Mouse (Mus musculus) heart, embryonic 11.5 days (tissue): ENCODE measurements at regions not wholly inside any gene's neighbourhood (a gene's known extent, or its start where the extent isn't known, plus 50 kb on each side); places are given as distances from the start of the nearest gene placed in this dataset.

ENCODE experiments used
- ATAC-seq: fragments of 200-750 bp; cut with Nextera tagmentation; replicated peaks from 2 replicates; pipeline ENCODE4 v1.8.0; 2017; ENCODE audit warnings: moderate library complexity; ENCODE audit not compliant: insufficient number of reproducible peaks, low FRiP score, low TSS enrichment
- H3K27ac ChIP-seq: fragments of 300-500 bp; sonication (generic); 2 replicates; pipeline ENCODE4 v1.5.1; 2014; ENCODE audit warnings: mild to moderate bottlenecking, low read depth, low read length
- H3K27me3 ChIP-seq: fragments of 300-500 bp; sonication (generic); 2 replicates; pipeline ENCODE4 v1.6.1; 2014; ENCODE audit warnings: mild to moderate bottlenecking, low read length, mixed read lengths; ENCODE audit not compliant: control insufficient read depth, insufficient read depth
- H3K36me3 ChIP-seq: fragments of 300-500 bp; sonication (generic); 2 replicates; pipeline ENCODE4 v1.6.1; 2014; ENCODE audit warnings: mild to moderate bottlenecking, low read length, moderate library complexity, mixed read lengths; ENCODE audit not compliant: control insufficient read depth, insufficient read depth
- H3K4me1 ChIP-seq: fragments of 300-500 bp; sonication (generic); 2 replicates; pipeline ENCODE4 v1.6.1; 2014; ENCODE audit warnings: low read length; ENCODE audit not compliant: control insufficient read depth, insufficient read depth
- H3K4me2 ChIP-seq: fragments of 300-500 bp; sonication (generic); 2 replicates; pipeline ENCODE4 v1.6.1; 2014; ENCODE audit warnings: mild to moderate bottlenecking, moderate library complexity
- H3K4me3 ChIP-seq: fragments of 300-500 bp; sonication (generic); 2 replicates; pipeline ENCODE4 v1.5.1; 2014; ENCODE audit warnings: low read depth, low read length
- H3K9ac ChIP-seq: fragments of 300-500 bp; sonication (generic); 2 replicates; pipeline ENCODE4 v1.6.1; 2014; ENCODE audit warnings: mild to moderate bottlenecking, low read depth, low read length, moderate library complexity
- H3K9me3 ChIP-seq: fragments of 300-500 bp; sonication (generic); replicated peaks from 2 replicates; pipeline ENCODE4 v1.6.1; 2016; ENCODE audit warnings: low read length; ENCODE audit not compliant: control insufficient read depth
- WGBS: fragments of 180-500 bp; shearing (Covaris S2); extraction: QIAGEN DNeasy Blood & Tissue Kit; methylation state at CpG from one replicate; pipeline ENCODE4 v1.1.7; 2014; ENCODE audit not compliant: insufficient replicate concordance; 5-methylcytosine and 5-hydroxymethylcytosine counted together

- Histone ChIP-seq H3K27ac (no peak overlapping the region), H3K27me3 (no peaks in the 10 kb centered on the region), H3K4me3 (no peak overlapping the region), H3K4me2 (no peak overlapping the region), H3K9ac (no peak overlapping the region), H3K9me3 (no peaks in the 10 kb centered on the region), H3K36me3 (no peaks in the 10 kb centered on the region), H3K4me1 (no peaks in the 10 kb centered on the region)
- ATAC-seq = no peak
- 85% methylated on average over 2 of the region's 2 CpGs for WGBS
Measured at GRCm38 (mm10) chr3:54555954-54556353, 136.7 kb upstream of the Supt20 start.

GRCm38 (mm10) chr3:54559053-54559452, 133.6 kb upstream of the Supt20 start:
- Histone ChIP-seq H3K36me3 (no peaks in the 10 kb centered on the region), H3K9ac (no peak overlapping the region), H3K4me1 (no peaks in the 10 kb centered on the region), H3K27ac (peak overlapping the region; percentile 55; the same call in 1 of the 2 replicates), H3K4me3 (no peak overlapping the region), H3K27me3 (no peaks in the 10 kb centered on the region), H3K4me2 (no peak overlapping the region), H3K9me3 (no peaks in the 10 kb centered on the region)
- no peak for ATAC-seq
- WGBS = 50% methylated on average over 2 of the region's 2 CpGs

GRCm38 (mm10) chr3:54559527-54559926, 133.1 kb upstream of the Supt20 start:
- H3K9ac ChIP-seq = no peak overlapping the region
- H3K4me3 ChIP-seq = no peak overlapping the region
- no peak overlapping the region for H3K4me2 ChIP-seq
- H3K4me1 ChIP-seq = no peaks in the 10 kb centered on the region
- H3K9me3 ChIP-seq = no peaks in the 10 kb centered on the region
- H3K36me3 ChIP-seq = no peaks in the 10 kb centered on the region
- H3K27ac ChIP-seq = peak overlapping the region; percentile 55; the same call in 1 of the 2 replicates
- ATAC-seq = no peak
- WGBS = 65% methylated on average over 2 of the region's 2 CpGs
- no peaks in the 10 kb centered on the region for H3K27me3 ChIP-seq

DNA sequence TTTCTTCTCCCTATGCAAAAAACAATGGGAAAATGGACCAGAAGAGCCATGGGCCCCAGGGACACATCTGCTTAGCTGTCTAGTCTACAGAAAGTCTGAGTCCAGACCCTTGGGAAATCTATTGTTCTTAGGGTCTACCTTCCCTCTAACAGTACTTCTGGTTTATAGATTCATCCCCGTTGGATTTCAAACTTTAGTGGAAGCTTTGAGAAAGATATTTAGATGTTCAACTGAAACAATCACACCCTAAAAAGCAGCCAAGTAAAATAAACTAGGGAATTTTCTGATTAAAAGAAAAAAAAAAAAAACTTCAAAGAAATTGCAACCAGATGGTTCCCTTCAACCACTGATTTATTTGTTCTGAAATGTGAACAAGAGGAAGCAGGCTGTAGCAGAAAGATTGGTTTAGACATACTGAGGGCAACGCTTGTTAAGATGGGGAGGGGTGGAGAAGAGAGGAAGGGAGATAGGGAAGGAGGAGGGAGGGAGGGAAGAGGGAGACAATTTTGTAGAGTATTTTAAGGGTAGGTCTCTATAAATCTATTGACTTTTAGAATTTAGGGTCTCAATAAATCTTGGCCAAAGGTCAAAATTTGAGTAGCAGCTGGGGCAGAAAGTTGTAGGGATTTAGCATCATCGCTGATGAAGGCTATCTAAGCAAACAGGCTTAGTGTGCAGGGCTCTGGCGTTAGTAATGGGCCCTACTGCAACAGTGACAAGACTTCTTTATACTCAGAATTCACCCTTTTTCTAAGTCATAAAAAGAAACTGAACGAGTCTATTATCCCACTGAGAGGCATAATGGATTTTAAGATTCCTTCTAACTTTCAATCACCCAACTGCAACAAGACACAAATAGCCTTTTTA, 132.3 kb upstream of the Supt20 start:
- Histone ChIP-seq H3K27ac (peak overlapping the region; percentile 55; the same call in 1 of the 2 replicates), H3K9me3 (no peaks in the 10 kb centered on the region), H3K9ac (no peak overlapping the region), H3K36me3 (no peaks in the 10 kb centered on the region), H3K27me3 (no peaks in the 10 kb centered on the region), H3K4me3 (no peak overlapping the region), H3K4me2 (no peak overlapping the region), H3K4me1 (no peaks in the 10 kb centered on the region)
- no peak for ATAC-seq
- 54% methylated on average over 5 of the region's 5 CpGs for WGBS

DNA sequence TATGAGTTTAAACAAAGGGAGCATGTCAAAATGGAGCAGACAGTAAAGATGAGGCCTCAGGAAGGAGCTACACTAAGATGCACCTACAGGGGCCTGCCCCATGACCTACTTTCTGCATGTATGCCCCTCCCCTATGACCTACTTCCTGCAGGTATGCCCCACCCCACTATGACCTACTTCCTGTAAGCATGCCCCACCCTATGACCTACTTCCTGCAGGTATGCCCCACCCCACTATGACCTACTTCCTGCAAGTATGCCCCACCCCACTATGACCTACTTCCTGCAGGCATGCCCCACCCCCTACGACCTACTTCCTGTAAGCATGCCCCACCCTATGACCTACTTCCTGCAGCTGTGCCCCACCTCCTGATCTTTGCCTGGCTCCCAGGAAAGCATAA, 125.3 kb upstream of the Supt20 start:
- H3K4me1 ChIP-seq = no peaks in the 10 kb centered on the region
- H3K4me2 ChIP-seq = no peak overlapping the region
- H3K9me3 ChIP-seq = no peaks in the 10 kb centered on the region
- no peaks in the 10 kb centered on the region for H3K36me3 ChIP-seq
- no peak overlapping the region for H3K4me3 ChIP-seq
- WGBS = 81% methylated on average over 1 of the region's 1 CpGs
- H3K9ac ChIP-seq = no peak overlapping the region
- no peak overlapping the region for H3K27ac ChIP-seq
- H3K27me3 ChIP-seq = no peaks in the 10 kb centered on the region
- ATAC-seq = no peak

DNA sequence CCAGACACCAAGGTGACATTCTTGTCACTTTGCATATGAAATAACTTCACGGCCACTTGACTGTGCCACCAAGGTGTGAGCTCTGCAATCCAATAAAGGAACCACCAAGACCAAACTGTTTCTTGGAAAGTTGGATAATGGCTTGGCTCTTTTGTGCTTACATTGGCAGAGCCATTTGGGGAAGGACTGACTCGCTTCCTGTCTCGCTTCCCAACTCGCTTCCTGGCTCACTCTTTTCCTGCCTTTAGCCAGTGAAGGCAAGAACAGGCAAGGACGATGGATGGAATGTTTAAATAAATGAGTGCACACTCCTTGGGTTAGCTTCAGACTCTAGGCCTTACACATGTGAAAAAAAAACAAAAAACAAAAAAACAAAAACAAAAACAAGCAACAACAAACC, 124.5 kb upstream of the Supt20 start:
- WGBS = 81% methylated on average over 5 of the region's 5 CpGs
- H3K9ac ChIP-seq = no peak overlapping the region
- no peak for ATAC-seq
- no peak overlapping the region for H3K27ac ChIP-seq
- H3K27me3 ChIP-seq = no peaks in the 10 kb centered on the region
- H3K4me3 ChIP-seq = no peak overlapping the region
- H3K4me1 ChIP-seq = no peaks in the 10 kb centered on the region
- no peak overlapping the region for H3K4me2 ChIP-seq
- H3K36me3 ChIP-seq = no peaks in the 10 kb centered on the region
- no peaks in the 10 kb centered on the region for H3K9me3 ChIP-seq

DNA sequence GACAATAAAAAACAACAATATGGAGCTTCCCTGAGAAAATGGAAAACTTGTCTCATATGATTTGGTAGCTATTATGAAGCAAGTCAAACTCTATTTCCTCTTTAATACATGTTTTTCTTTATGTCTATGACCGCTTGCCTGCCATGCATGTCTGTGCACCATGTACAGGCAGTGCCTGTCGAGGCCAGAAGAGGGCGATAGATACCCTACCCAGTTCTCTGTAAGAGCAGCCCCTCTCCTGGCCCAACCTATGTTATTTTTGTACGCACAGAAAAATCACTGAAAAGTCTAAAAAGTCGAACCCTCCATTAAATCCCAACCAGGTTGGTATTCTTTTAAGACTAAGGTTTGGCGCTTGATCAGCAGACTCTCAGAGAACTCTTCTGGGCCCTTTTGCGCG, 122.1 kb upstream of the Supt20 start:
- Histone ChIP-seq H3K27me3 (no peaks in the 10 kb centered on the region), H3K9me3 (no peaks in the 10 kb centered on the region), H3K9ac (no peak overlapping the region), H3K36me3 (no peaks in the 10 kb centered on the region), H3K4me3 (no peak overlapping the region), H3K4me1 (no peaks in the 10 kb centered on the region), H3K27ac (no peak overlapping the region), H3K4me2 (no peak overlapping the region)
- WGBS = 75% methylated on average over 8 of the region's 8 CpGs
- no peak for ATAC-seq

DNA sequence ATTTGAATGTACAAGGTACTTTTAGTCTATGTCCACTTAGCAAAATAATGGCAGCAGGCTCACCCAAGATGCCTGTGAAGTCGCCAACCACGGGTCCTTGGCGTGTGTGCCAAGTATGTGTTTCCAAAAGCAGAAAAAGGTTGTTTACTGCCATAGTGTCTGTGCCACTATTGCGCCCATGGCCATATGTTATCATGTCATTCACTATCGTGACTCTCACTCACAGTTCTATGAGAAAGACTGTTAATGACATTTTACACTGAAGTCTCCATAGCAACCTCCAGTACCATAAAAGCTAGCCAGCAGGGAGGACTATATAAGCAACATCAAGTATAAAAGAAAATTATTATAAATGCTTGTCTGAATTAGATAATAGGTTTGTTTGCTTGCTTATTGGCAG, 114.8 kb upstream of the Supt20 start:
- WGBS = 79% methylated on average over 5 of the region's 5 CpGs

GRCm38 (mm10) chr3:54579425-54579824, 113.2 kb upstream of the Supt20 start:
- no peaks in the 10 kb centered on the region for H3K27me3 ChIP-seq
- no peak overlapping the region for H3K9ac ChIP-seq
- no peaks in the 10 kb centered on the region; the same call in 1 of the 2 replicates for H3K9me3 ChIP-seq
- ATAC-seq = no peak
- no peaks in the 10 kb centered on the region for H3K36me3 ChIP-seq
- H3K27ac ChIP-seq = no peak overlapping the region
- WGBS = 84% methylated on average over 2 of the region's 2 CpGs
- no peak overlapping the region for H3K4me3 ChIP-seq
- no peak overlapping the region for H3K4me2 ChIP-seq
- H3K4me1 ChIP-seq = no peaks in the 10 kb centered on the region

More for the DNA sequence above, 114.8 kb upstream of the Supt20 start:
- Histone ChIP-seq H3K4me3 (no peak overlapping the region), H3K4me2 (no peak overlapping the region), H3K36me3 (no peaks in the 10 kb centered on the region), H3K27ac (no peak overlapping the region), H3K27me3 (no peaks in the 10 kb centered on the region), H3K4me1 (no peaks in the 10 kb centered on the region), H3K9ac (no peak overlapping the region), H3K9me3 (no peaks in the 10 kb centered on the region; the same call in 1 of the 2 replicates)
- ATAC-seq = no peak
